Comparison of ENCODE assay signal across 8 mouse cellular contexts in genomic region chr14:73384913-73385719, GRCm38 (mm10). TPM values are rescaled to one million over a fixed set of nuclear protein-coding genes. Genes with fewer than 3 reads are reported as not detected.
DNase-seq lines count a peak whose midpoint lies in the region; ATAC-seq and TF ChIP-seq lines count a peak whose summit lies in the region.

Gene Itm2b (minus strand): TSS chr14:73385289.

- intact Hi-C loops in left cerebral cortex, adult 2 months (cut with DNase I): loop anchor here (5.0 kb wide), 1 partner anchor 122 kb away; no protein-coding TSS in a partner anchor

- WGBS in hindbrain, embryonic 14.5 days: 1% methylated on average over 61 of the region's 62 CpGs

- no peaks in the 10 kb centered on the region for H3K27me3 ChIP-seq in hindbrain, embryonic 14.5 days (ENCODE audit: control insufficient read depth, insufficient read depth, low read length)

- peaks cover 37% of the 10 kb centered on the region for H3K4me1 ChIP-seq in hindbrain, embryonic 14.5 days (replicated peaks; ENCODE audit: control insufficient read depth, insufficient read depth, low read length)

- DNase-seq in WW6 (ENCODE audit: low read depth, low spot score): peak; percentile 65
- peak; percentile 93 to 94 for DNase-seq in cerebellum, postnatal 25 days
- peak; percentile 80 to 82 for DNase-seq in frontal cortex, postnatal 36 days (ENCODE audit: low spot score in 2 of 2)
- peak; percentile 86 for DNase-seq in hindbrain, embryonic 14.5 days (ENCODE audit: low spot score)
- DNase-seq in left cerebral cortex, adult 2 months (ENCODE audit: extremely low spot score in 1 of 2, low spot score in 2 of 2): peak; percentile 81 to 87
- DNase-seq in right cerebral cortex, adult 2 months (ENCODE audit: low spot score in 2 of 2): peak; percentile 76 to 78
- peak; percentile 89 for DNase-seq in urinary bladder, postnatal 14 days (ENCODE audit: low spot score)

- peaks cover 7% of the 10 kb centered on the region; the same call in 1 of the 2 replicates for H3K36me3 ChIP-seq in hindbrain, embryonic 14.5 days (replicated peaks; ENCODE audit: control insufficient read depth, insufficient read depth)

- ATAC-seq in hindbrain, embryonic 14.5 days (ENCODE audit: low FRiP score): peak; percentile 94
- ATAC-seq in megakaryocyte, adult 5-6 weeks (ENCODE audit: poor library complexity, severe bottlenecking): peak; percentile 71

- H3K9ac ChIP-seq in hindbrain, embryonic 14.5 days: peak within 1 kb of the TSS; percentile 95

- H3K4me2 ChIP-seq in hindbrain, embryonic 14.5 days (replicated peaks): peak within 1 kb of the TSS; percentile 67

- H3K27ac ChIP-seq in hindbrain, embryonic 14.5 days: peak within 1 kb of the TSS; percentile 92
- H3K27ac ChIP-seq in left cerebral cortex, adult 2 months: peak within 1 kb of the TSS; percentile 100

- H3K9me3 ChIP-seq in hindbrain, embryonic 14.5 days (ENCODE audit: control insufficient read depth, low read length): no peaks in the 10 kb centered on the region

- TF ChIP-seq CTCF in left cerebral cortex, adult 2 months (IDR thresholded peaks at IDR 0.05): no peak

- peak within 1 kb of the TSS; percentile 93 for H3K4me3 ChIP-seq in hindbrain, embryonic 14.5 days (replicated peaks; ENCODE audit: low read length)
- H3K4me3 ChIP-seq in left cerebral cortex, adult 2 months: peak within 1 kb of the TSS; percentile 91

RNA-seq across cellular contexts. Expression of gene Itm2b, which starts in this region (rescaled TPM):
- 761 and 787 TPM in 2 replicates for polyA plus RNA-seq in hindbrain, embryonic 14.5 days (2014; fragmentation: Nextera tagmentation; extraction: Ambion mirVana)
- 100 to 1,000 TPM; 721 to 748 TPM for total RNA-seq in left cerebral cortex, adult 2 months (2021)
- total RNA-seq in megakaryocyte, adult 5-6 weeks (2015): 2,082 and 2,200 TPM in 2 replicates
- total RNA-seq in megakaryocyte, adult 5-6 weeks (2017): 1,839 and 1,925 TPM in 2 replicates

Comparison
In these comparisons a context has a peak if more than half of its experiments do, and no peak if none do; other contexts are left out.
1. Peak in every context shown above with its lines: DNase-seq, ATAC-seq, H3K4me3 ChIP-seq and H3K27ac ChIP-seq.